Mouse (Mus musculus): ENCODE data around the gene Wwox.
A peak's percentile ranks its signal among the peaks of the same experiment; 100 is the strongest.

DNA sequence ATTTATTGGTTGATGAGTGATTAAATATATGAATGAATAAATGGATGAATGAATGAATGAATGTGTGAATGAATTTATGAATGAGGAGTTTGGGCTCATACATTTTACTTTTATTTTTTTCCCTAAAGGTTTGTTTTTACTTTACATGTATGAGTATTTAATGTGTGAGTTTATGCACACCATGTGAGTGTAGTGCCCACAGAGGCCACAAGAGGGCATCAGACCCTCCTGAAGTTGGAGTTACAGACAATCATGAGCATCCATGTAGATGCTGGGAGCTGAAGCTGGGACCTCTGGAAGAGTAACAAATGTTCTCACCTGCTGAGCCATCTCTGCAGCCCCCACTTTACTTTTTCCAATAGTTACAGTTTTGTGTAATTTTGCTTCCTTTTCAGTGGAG lies 648.7 kb downstream of the Wwox start:
- no peak for TF ChIP-seq UBTF (IDR thresholded peaks at IDR 0.05; ENCODE audit: low read depth, low read length)
- no peak for TF ChIP-seq POLR2A (IDR thresholded peaks at IDR 0.05; ENCODE audit: low read depth, low read length)
- TF ChIP-seq EP300 (IDR thresholded peaks at IDR 0.05; ENCODE audit: low read length), result no peak
- 0 out of 4 replicates have a peak, but pooled peaks of 1 of the 2 experiments have one; percentile 12 for TF ChIP-seq CTCF (conservative IDR thresholded peaks at IDR 0.05 in 1 of 2, IDR thresholded peaks at IDR 0.05 in 1 of 2; ENCODE audit: low read depth in 2 of 2, low read length in 2 of 2)
- no peak for TF ChIP-seq CHD2 (IDR thresholded peaks at IDR 0.05; ENCODE audit: low read length)
- TF ChIP-seq NRF1 (IDR thresholded peaks at IDR 0.05; ENCODE audit: low read depth, low read length), result no peak
- TF ChIP-seq SIN3A (IDR thresholded peaks at IDR 0.05; ENCODE audit: low read length), result no peak
- TF ChIP-seq JUND (conservative IDR thresholded peaks at IDR 0.05; ENCODE audit: low read depth, low read length), result no peak
- no peak for TF ChIP-seq MAX (IDR thresholded peaks at IDR 0.05; ENCODE audit: low read length)
- TF ChIP-seq ZKSCAN1 (IDR thresholded peaks at IDR 0.05; ENCODE audit: borderline replicate concordance, low read depth, low read length), result no peak
- no peak for TF ChIP-seq ZNF384 (IDR thresholded peaks at IDR 0.05; ENCODE audit: low read depth, low read length)
